ENCODE assay signal across 7 mouse cellular contexts in the genomic region with DNA sequence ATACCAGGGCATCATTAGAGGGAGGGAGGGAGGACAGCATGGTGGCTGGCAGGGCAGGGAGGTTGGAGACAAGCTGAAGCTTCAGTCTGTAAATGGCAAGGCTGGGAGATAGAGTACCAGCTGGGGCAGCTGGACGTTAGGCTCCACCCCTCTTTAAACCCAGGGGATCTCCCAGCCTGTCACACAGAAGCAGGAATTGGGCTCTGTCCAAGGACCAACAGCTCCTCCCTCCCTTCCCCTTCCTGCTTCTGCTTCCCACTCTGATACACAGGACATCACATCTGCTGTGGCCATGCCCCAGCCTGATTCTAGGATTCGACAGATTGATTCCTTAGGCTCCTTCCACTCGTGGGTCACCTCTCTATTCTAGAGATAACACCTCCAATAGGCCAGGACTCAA. TPM values are rescaled to one million over a fixed set of nuclear protein-coding genes. Genes with fewer than 3 reads are reported as not detected.
DNase-seq lines count a peak whose midpoint lies in the region; ATAC-seq and TF ChIP-seq lines count a peak whose summit lies in the region.

No protein-coding gene starts in this region.

- peak; percentile 12; the same call in 1 of the 2 replicates for ATAC-seq in forebrain, postnatal 0 days
- ATAC-seq in hindbrain, embryonic 11.5 days (ENCODE audit: low FRiP score), result peak; percentile 8; the same call in 1 of the 2 replicates

- H3K4me3 ChIP-seq in forebrain, postnatal 0 days (ENCODE audit: low read depth, low read length), result no peak overlapping the region
- H3K4me3 ChIP-seq in hindbrain, embryonic 11.5 days (ENCODE audit: low read depth, low read length), result no peak overlapping the region
- no peak overlapping the region for H3K4me3 ChIP-seq in lung, adult 2 months (replicated peaks; ENCODE audit: extremely low read depth, low read depth, low read length)

- H3K27ac ChIP-seq in forebrain, postnatal 0 days (ENCODE audit: low read depth, low read length), result no peak overlapping the region
- H3K27ac ChIP-seq in hindbrain, embryonic 11.5 days (ENCODE audit: low read depth, low read length), result peak overlapping the region; percentile 31; the same call in 1 of the 2 replicates

- no peak overlapping the region for H3K9ac ChIP-seq in forebrain, postnatal 0 days
- H3K9ac ChIP-seq in hindbrain, embryonic 11.5 days (ENCODE audit: low read depth, low read length), result no peak overlapping the region

- H3K27me3 ChIP-seq in forebrain, postnatal 0 days (ENCODE audit: insufficient read depth, low read length), result no peaks in the 10 kb centered on the region
- no peaks in the 10 kb centered on the region for H3K27me3 ChIP-seq in hindbrain, embryonic 11.5 days (ENCODE audit: control insufficient read depth, insufficient read depth, low read length)

- peaks cover 14% of the 10 kb centered on the region for H3K4me1 ChIP-seq in forebrain, postnatal 0 days (ENCODE audit: insufficient read depth)
- H3K4me1 ChIP-seq in hindbrain, embryonic 11.5 days (replicated peaks; ENCODE audit: control insufficient read depth, insufficient read depth, low read length), result peaks cover 3% of the 10 kb centered on the region
- H3K4me1 ChIP-seq in lung, adult 2 months (ENCODE audit: control insufficient read depth, insufficient read depth, low read length), result peaks cover 18% of the 10 kb centered on the region; the same call in 1 of the 2 replicates

- DNase-seq in urinary bladder, postnatal 14 days (ENCODE audit: low spot score), result peak; percentile 49
- DNase-seq in urinary bladder, adult 18-20 months (ENCODE audit: low spot score in 2 of 2), result no peak
- peak; percentile 44 for DNase-seq in forebrain, postnatal 0 days
- peak; percentile 46 for DNase-seq in hindbrain, embryonic 11.5 days (ENCODE audit: low spot score)
- no peak for DNase-seq in lung, adult 2 months
- peak; percentile 42 for DNase-seq in retina, postnatal 7 days (ENCODE audit: low read depth, low spot score)
- DNase-seq in urinary bladder, postnatal 4 days (ENCODE audit: low spot score in 2 of 2), result no peak

- peaks cover 17% of the 10 kb centered on the region for H3K36me3 ChIP-seq in forebrain, postnatal 0 days (ENCODE audit: insufficient read depth)
- no peaks in the 10 kb centered on the region for H3K36me3 ChIP-seq in hindbrain, embryonic 11.5 days (ENCODE audit: control insufficient read depth, insufficient read depth, low read length)

- H3K4me2 ChIP-seq in forebrain, postnatal 0 days (ENCODE audit: low read depth), result no peak overlapping the region
- H3K4me2 ChIP-seq in hindbrain, embryonic 11.5 days (replicated peaks; ENCODE audit: low read depth, low read length), result no peak overlapping the region

- H3K9me3 ChIP-seq in forebrain, postnatal 0 days (ENCODE audit: low read length), result no peaks in the 10 kb centered on the region
- H3K9me3 ChIP-seq in hindbrain, embryonic 11.5 days (ENCODE audit: control insufficient read depth, low read length), result no peaks in the 10 kb centered on the region

- no peak for TF ChIP-seq CTCF in forebrain, postnatal 0 days (IDR thresholded peaks at IDR 0.05; ENCODE audit: low read depth)
- no peak for TF ChIP-seq CTCF in lung, adult 2 months (IDR thresholded peaks at IDR 0.05; ENCODE audit: insufficient read depth, low read length)

- TF ChIP-seq POLR2A in lung, adult 2 months (IDR thresholded peaks at IDR 0.05; ENCODE audit: borderline replicate concordance, extremely low read depth, low read depth, low read length), result 0 out of 2 replicates have a peak, but pooled peaks have one; percentile 17

- WGBS in forebrain, postnatal 0 days, result 12% methylated on average over 3 of the region's 3 CpGs
- WGBS in hindbrain, embryonic 11.5 days, result 45% methylated on average over 3 of the region's 3 CpGs
- 7% methylated on average over 3 of the region's 3 CpGs for WGBS in lung, adult 2 months

RNA-seq across cellular contexts. Expression of a gene that starts 4.7 kb away (rescaled TPM):
- total RNA-seq in forebrain, postnatal 0 days (2014; rRNA removed), result 142 and 160 TPM in 2 replicates
- 70.5 and 93.0 TPM in 2 replicates for polyA plus RNA-seq in forebrain, postnatal 0 days (2015; fragmentation: Nextera tagmentation; extraction: Ambion mirVana)
- polyA plus RNA-seq in hindbrain, embryonic 11.5 days (2014; fragmentation: Nextera tagmentation; extraction: Ambion mirVana), result 31.2 and 34.3 TPM in 2 replicates
- 163 TPM in 2 replicates for polyA plus RNA-seq in lung, adult 2 months (2012; rRNA removed)

RNA-seq across cellular contexts. Expression of a gene that starts 11.2 kb away (rescaled TPM):
- total RNA-seq in forebrain, postnatal 0 days (2014; rRNA removed), result 49.8 and 65.6 TPM in 2 replicates
- polyA plus RNA-seq in forebrain, postnatal 0 days (2015; fragmentation: Nextera tagmentation; extraction: Ambion mirVana), result 160 and 167 TPM in 2 replicates
- 146 and 148 TPM in 2 replicates for polyA plus RNA-seq in hindbrain, embryonic 11.5 days (2014; fragmentation: Nextera tagmentation; extraction: Ambion mirVana)
- 95.7 and 110 TPM in 2 replicates for polyA plus RNA-seq in lung, adult 2 months (2012; rRNA removed)

RNA-seq across cellular contexts. Expression of a gene that starts 11.6 kb away (rescaled TPM):
- 89.7 and 93.8 TPM in 2 replicates for total RNA-seq in forebrain, postnatal 0 days (2014; rRNA removed)
- polyA plus RNA-seq in forebrain, postnatal 0 days (2015; fragmentation: Nextera tagmentation; extraction: Ambion mirVana), result 88.6 and 93.4 TPM in 2 replicates
- polyA plus RNA-seq in hindbrain, embryonic 11.5 days (2014; fragmentation: Nextera tagmentation; extraction: Ambion mirVana), result 69.7 and 73.2 TPM in 2 replicates
- 63.9 and 71.2 TPM in 2 replicates for polyA plus RNA-seq in lung, adult 2 months (2012; rRNA removed)

RNA-seq across cellular contexts. Expression of a gene that starts 11.7 kb away (rescaled TPM):
- 45.3 and 52.9 TPM in 2 replicates for total RNA-seq in forebrain, postnatal 0 days (2014; rRNA removed)
- polyA plus RNA-seq in forebrain, postnatal 0 days (2015; fragmentation: Nextera tagmentation; extraction: Ambion mirVana), result 34.2 and 41.2 TPM in 2 replicates
- 10.2 and 10.8 TPM in 2 replicates for polyA plus RNA-seq in hindbrain, embryonic 11.5 days (2014; fragmentation: Nextera tagmentation; extraction: Ambion mirVana)
- 243 and 295 TPM in 2 replicates for polyA plus RNA-seq in lung, adult 2 months (2012; rRNA removed)

RNA-seq across cellular contexts. Expression of a gene that starts 22.0 kb away (rescaled TPM):
- 1.8 and 4.6 TPM in 2 replicates for total RNA-seq in forebrain, postnatal 0 days (2014; rRNA removed)
- 0.08 and 0.48 TPM in 2 replicates for polyA plus RNA-seq in forebrain, postnatal 0 days (2015; fragmentation: Nextera tagmentation; extraction: Ambion mirVana)
- 0.85 and 1.2 TPM in 2 replicates for polyA plus RNA-seq in hindbrain, embryonic 11.5 days (2014; fragmentation: Nextera tagmentation; extraction: Ambion mirVana)
- 1.8 and 2.4 TPM in 2 replicates for polyA plus RNA-seq in lung, adult 2 months (2012; rRNA removed)

Comparison
In these comparisons a context has a peak if more than half of its experiments do, and no peak if none do; other contexts are left out.
1. DNase-seq: peak in urinary bladder, postnatal 14 days (single experiment), forebrain, postnatal 0 days (single experiment), hindbrain, embryonic 11.5 days (single experiment) and retina, postnatal 7 days (single experiment); none in urinary bladder, adult 18-20 months (0 of 2), lung, adult 2 months (single experiment) and urinary bladder, postnatal 4 days (0 of 2).